Mouse (Mus musculus): ENCODE results near the gene Iqck.

Iqck gene

DNA sequence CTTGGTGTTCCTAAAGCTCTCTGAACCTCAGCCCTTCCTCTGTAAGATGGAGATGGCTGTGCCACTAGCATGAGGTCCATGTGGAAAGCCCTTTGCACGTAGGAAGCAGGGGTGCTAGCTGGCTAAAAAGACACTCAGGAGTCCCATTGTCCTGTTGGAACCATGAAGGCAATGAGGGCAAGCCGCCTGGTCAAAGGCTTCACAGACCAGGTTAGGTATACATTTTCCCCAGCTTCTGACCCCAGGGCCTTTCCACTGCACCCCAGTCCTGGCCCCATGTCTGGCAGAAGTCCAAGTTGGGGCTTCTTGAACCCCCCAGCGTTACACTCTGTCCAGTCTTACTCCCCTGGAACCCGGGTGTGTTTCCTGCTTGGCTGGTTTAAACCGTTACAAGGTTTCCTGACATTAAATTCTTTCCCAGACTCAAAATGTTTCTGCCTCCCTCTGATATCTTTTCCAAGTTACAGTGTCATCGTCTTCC lies 136.6 kb downstream of the Iqck start:
- no peak for DNase-seq

DNA sequence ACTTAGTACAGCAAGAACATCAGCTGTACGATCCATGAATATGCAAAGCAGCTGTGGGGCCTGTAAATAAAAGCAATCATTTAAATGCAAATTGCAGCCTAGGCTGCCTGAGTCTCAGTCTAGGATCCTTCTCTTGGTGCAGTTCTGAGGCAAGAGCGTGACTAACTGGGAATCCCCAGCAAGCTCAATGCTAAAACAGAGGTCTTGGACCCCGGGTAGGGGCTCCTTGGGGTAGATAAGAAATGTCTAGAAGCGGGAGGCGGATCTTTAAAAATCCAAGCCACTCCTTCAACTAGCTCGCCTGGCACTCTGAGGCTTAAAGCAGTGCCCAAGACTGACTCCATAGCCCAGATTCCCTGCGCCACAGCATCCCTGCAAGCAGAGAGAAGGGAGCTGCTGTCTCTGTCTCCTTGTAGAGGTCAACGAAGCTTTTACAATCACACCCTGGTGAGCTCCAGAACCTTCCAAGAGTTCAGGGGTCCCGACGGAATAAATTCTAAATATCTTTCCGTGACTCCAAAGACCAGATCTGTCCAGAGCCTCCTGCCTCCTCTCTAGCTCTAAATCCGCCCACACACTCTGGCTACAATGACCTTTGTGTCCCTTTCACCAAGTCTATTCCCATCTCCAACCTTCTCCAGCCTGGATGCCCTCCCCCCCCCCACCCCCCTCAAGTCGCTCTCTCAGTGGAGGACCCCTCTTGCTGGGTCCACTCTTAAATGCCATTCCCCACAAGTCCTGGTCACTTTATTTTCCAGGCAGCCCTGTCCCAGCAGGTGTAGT lies 137.3 kb downstream of the Iqck start:
- DNase-seq, result no peak

DNA sequence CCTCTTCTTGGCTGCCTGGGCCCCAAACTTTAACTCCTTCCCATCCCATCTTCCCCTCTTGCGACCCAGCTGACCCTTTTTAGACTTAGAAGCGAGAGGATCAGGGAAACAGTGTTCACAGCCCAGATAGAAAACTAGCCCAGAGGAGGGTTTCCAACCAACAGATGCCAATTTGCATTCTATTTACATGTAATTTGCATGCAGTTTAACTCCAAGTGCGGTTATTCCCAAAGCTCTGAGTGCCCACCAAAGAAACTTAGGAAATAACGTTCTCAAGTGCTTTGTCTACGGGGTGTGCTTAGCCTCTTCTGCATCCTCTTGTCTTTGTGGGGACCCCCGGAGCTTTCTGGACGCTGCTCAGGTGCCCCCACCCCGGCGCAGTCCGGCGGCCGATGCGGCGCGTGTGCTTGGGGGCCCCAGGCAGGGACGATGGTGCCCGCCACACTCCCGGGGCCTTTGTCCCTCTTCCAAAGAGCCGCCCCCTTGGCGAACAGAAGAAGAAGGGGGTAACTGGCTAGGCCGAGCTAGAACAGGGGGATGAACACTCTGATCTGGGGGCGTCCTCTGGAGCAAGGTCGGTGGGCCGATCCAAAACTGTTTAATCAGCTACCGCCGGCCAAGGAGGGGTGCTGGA lies 138.2 kb downstream of the Iqck start:
- peak in 1 of 2 experiments; percentile 16 for DNase-seq

DNA sequence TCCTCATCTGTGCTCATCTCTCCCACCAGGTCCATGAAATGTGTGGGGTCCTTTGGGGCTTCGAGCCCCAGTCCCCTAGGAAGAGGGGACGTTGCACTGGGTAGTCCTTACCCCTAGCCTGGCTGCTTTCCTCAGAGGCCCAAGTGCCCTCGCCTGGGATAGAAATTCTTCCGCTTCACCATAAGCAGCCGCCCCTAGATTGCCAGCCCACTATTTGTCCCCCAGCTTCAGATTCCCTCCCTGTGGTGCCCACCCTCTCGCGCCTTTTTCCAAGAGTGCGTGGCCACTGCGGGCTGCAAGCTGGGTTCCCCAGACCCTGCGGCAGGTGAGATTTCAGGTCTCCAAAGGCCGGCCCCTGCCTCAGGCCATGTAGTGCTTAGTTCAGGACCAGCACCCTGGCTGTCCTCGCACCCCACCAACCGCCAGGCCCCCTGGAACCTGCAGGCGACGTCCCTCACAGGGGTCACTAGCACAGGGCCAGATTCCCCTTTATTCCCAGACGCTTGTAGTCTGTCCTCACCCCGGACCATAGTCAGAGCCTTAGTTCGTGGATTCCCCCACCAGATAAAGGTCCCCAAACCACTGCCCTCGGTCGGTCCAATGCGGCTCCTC lies 138.8 kb downstream of the Iqck start:
- DNase-seq, result peak; percentile 32 to 44

DNA sequence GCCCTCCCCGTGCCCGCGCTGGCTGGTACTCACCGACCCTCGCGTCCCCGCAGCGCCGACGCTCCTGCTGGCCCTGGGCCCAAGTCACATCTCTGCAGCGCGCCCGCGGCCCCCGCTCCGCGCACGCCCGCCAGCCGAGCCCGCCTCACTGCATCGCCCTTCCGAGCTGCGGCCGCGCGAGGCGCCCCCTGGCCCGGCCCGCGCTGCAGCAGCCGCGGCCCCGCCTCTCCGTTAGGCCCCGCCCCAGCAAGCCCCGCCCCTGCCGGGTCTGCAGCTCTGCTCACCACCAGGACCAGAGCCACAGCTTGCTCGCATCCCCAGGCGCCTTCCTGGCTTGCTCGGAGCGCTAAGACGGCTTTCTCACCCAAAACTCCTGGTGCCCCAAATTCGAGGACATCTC lies 139.5 kb downstream of the Iqck start, which contains the start of gene Gprc5b:
Gene Gprc5b (minus strand): TSS at position 205 of the 400 bp plus-strand sequence.
- DNase-seq, result peak; percentile 96 to 97

DNA sequence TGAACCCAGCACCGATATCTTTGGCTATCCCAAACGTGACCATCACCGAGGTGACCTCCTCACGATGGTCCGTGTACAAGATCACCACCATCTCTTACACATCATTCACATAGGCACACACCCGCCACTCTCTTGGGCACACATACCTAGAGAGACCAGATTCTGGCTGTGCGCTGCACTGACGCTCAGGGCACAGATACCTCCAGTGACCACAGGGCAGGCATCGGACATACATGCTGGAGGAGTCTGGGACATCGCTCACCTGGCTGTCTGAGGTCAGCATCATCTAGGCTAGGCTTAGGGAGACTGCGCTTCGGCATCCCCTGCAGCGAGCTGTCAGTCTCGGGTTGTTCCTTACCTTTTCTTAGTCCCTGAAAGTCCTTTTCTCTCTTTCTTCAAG lies 140.1 kb downstream of the Iqck start:
- DNase-seq, result peak; percentile 9 to 21

DNA sequence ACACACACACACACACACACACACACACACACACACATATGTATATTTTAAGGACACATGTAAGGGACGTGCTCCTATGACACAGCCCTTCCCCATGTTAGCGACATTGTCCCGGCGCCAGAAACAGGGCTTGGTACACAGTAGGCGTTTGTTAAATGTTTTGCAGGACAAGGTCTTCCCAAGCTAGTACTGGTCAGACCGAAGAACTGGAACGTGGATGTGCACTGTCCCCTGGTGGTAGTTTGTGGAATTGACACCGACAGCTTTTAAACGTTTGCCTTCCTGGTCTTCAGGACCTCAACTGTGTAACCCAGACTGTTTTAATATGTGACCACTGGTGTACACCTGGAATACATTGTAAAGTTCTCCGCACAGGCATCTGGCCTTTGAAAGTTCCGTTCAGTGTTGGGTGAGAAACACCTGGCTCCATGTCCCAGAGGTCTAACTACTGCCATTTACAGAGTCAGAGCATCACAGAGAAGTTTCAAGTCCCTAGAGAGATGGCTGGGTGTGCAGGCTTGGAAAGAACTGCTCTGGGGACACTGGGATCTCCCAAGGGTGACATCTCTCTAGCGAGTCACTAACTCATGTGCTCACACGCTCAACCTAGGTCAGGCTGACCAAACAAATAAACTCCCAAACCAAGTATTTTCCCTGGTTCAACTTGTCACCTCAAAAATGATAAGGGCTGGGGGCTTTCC lies 140.7 kb downstream of the Iqck start:
- peak; percentile 85 to 87 for DNase-seq

DNA sequence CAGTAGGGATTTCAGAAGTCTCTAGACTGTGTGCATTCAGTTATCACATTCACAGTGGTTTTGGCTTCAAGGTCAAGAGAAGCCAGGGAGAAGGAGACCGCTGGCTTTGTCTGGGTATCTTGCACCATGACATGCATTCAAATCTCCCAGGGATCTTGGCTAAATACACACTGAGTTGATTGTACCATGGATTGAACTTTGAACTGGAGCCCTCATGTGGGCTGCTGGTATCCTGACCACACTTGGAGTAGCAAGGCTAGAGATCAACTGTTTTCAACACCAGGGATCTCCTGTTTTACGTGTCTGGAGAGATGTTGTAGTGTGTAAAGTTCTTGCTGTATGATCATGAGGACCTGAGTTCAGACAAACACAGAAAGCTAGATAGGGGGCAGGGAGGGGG lies 144.3 kb downstream of the Iqck start:
- DNase-seq, result no peak

DNA sequence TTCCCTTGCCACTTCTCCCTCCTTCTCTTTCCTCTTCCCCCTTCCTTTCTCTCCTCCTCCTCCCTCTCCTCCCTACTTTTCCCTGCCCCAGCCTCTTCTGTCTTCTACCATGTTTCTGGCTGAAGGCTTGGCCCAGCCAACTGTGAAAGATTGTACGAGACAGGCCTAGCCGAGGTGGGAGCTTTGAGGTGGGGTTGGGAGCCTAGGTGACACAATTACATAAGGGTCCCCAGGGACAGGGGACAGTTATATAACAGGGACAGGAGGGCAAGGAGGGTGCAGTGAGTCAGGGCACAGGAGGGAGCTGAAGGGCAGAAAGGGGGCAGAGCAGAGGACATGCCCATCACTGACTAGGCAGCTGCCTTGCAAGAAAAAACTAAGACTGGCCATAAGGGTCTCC lies 146.4 kb downstream of the Iqck start:
- no peak for DNase-seq

DNA sequence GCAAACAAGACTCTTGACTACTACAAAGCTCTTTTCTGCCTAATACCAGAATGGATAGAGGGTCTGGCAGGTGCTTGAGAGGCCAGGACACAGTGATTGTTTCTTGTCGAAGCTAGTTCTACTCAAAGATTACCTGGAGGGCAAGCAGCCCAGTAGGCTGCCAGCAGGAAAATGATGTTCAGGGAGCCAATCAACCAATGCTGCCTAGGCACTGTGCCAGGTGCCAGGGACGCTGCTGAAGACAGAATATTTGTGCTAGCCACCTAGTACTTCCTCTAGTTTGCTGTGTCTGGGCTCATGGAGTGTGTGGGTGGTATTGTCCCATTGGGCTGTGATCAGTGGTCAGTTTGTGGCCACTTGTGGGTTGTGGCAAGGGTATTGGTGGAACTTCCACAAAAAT lies 146.9 kb downstream of the Iqck start:
- DNase-seq, result peak in 1 of 2 experiments; percentile 31

DNA sequence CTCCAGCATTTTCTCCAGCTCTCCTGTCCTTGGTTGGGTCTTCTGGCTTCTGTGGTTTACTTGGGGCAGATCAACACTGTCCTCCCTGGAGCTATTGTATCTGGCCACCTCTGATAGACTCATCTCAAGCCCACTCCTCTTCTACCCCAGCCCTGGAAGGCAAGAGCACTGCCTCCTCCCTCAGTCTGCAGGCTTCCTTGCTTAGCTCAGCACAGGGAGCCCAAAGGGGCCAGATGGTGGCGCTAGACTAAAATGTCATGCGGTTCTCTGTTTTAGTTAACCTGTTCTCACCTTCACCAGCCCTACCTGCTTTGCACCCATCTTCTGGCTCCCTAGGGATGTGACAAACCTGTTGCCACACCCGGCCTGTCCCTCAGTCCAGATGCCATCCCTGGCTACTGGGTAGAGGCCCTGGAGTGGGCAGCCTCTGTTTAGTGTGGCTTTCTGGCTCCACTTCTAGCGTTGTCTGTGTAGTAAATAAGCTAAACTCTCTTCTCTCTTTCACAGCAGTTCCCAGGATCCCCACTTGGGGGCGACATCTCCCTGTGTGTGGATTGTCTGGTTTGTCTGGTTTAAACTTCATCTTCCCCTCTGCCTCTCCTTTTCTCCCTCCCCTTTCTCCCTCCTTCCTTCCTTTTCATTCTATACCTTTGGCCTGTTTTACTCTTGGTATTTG lies 155.4 kb downstream of the Iqck start:
- DNase-seq, result peak; percentile 84 to 86

DNA sequence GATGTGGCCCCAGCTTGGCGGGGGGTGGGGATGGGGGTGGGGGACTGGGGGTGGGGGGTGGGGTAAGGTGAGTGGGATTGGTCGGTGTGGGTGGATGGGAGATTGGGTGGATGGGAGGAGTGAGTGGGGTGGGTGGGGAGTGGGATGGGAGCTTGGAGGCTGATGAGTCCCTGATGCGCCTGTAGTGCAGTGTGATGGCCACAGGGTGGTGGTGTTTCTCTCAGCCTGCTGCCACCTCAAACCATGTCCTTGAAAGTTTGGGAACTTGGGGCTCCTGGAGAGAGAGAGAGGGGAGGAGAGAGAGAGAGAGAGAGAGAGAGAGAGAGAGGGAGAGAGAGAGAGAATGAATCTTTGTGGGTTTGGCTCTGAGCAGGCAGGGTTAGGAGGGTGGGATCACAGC lies 160.2 kb downstream of the Iqck start:
- DNase-seq, result peak; percentile 52 to 65

DNA sequence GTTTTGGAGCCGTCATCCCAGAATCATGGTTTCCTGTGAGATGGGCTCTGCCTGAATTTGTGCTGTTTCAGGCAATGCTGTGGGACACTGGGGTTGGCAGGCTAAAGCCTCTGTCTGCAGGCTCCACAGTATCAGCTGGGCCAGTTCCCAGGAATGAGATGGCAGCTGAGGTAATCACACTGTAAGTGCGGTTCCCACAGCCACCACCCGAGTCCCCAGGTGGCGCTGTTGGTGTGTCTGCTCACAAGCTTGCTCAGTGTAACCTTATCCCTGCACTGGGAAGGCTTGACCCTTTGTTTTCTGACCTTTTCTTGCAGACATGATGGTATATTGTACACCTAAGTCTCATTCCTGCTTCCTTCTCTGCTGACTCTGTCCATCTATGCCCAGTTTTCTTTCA lies 164.0 kb downstream of the Iqck start:
- DNase-seq, result peak; percentile 78 to 82

All from kidney, postnatal 4 days (tissue).